Mouse (Mus musculus) kidney, embryonic 16.5 days (tissue): ENCODE measurements around the gene Shbg. TPM values are rescaled to one million over a fixed set of nuclear protein-coding genes. Genes with fewer than 3 reads are reported as not detected.
A peak's percentile ranks its signal among the peaks of the same experiment; 100 is the strongest.

Source experiments
- ATAC-seq: fragments of 200-750 bp; cut with Nextera tagmentation; 2 replicates; pipeline ENCODE4 v1.8.0; 2017; ENCODE audit warnings: moderate TSS enrichment; ENCODE audit not compliant: low FRiP score, low TSS enrichment
- H3K27ac ChIP-seq: fragments of 300-500 bp; sonication (generic); 2 replicates; pipeline ENCODE4 v1.5.1; 2014; ENCODE audit warnings: low read length
- H3K27me3 ChIP-seq: fragments of 300-500 bp; sonication (generic); 2 replicates; pipeline ENCODE4 v1.6.1; 2014; ENCODE audit warnings: low read length, control low read depth, mixed read lengths; ENCODE audit not compliant: insufficient read depth
- H3K36me3 ChIP-seq: fragments of 300-500 bp; sonication (generic); 2 replicates; pipeline ENCODE4 v1.6.1; 2014; ENCODE audit warnings: low read length, control low read depth, mixed read lengths; ENCODE audit not compliant: insufficient read depth
- H3K4me1 ChIP-seq: fragments of 300-500 bp; sonication (generic); 2 replicates; pipeline ENCODE4 v1.6.1; 2014; ENCODE audit warnings: low read length, control low read depth, mixed read lengths; ENCODE audit not compliant: insufficient read depth
- H3K4me2 ChIP-seq: fragments of 300-500 bp; sonication (generic); replicated peaks from 2 replicates; pipeline ENCODE4 v1.6.1; 2014; ENCODE audit warnings: low read depth, low read length
- H3K4me3 ChIP-seq: fragments of 300-500 bp; sonication (generic); 2 replicates; pipeline ENCODE4 v1.5.1; 2014; ENCODE audit warnings: mild to moderate bottlenecking, low read length
- H3K9ac ChIP-seq: fragments of 300-500 bp; sonication (generic); replicated peaks from 2 replicates; pipeline ENCODE4 v1.6.1; 2014; ENCODE audit warnings: low read length
- H3K9me3 ChIP-seq: fragments of 300-500 bp; sonication (generic); 2 replicates; pipeline ENCODE4 v1.6.1; 2016; ENCODE audit warnings: low read length, control low read depth
- WGBS: fragments of 180-500 bp; shearing (Covaris S2); extraction: QIAGEN DNeasy Blood & Tissue Kit; methylation state at CpG from one replicate; pipeline ENCODE4 v1.1.7; 2014; 5-methylcytosine and 5-hydroxymethylcytosine counted together
- polyA plus RNA-seq: library from polyadenylated mRNA; unstranded; fragments of >200 nt; fragmentation: Nextera tagmentation; extraction: Ambion mirVana; gene quantifications from 2 replicates; pipeline ENCODE4 v1.2.1, GENCODE M21; 2015

Shbg gene
- 0.17 TPM in 1 of 2 replicates, not detected in the other for polyA plus RNA-seq

GRCm38 (mm10) chr11:69617805-69618204 is at the start of gene Shbg:
Gene Shbg (minus strand): TSS chr11:69617905.
- Histone ChIP-seq H3K4me1 (peaks cover 12% of the 10 kb centered on the region; the same call in 1 of the 2 replicates), H3K4me2 (no peak within 1 kb of the TSS), H3K36me3 (no peaks in the 10 kb centered on the region), H3K4me3 (no peak within 1 kb of the TSS), H3K9ac (no peak within 1 kb of the TSS), H3K9me3 (no peaks in the 10 kb centered on the region), H3K27me3 (no peaks in the 10 kb centered on the region), H3K27ac (no peak within 1 kb of the TSS)
- no peak for ATAC-seq
- WGBS, result 59% methylated on average over 5 of the region's 5 CpGs

GRCm38 (mm10) chr11:69666665-69667005 is 48.9 kb upstream of the Shbg start:
- H3K4me2 ChIP-seq, result no peak overlapping the region
- ATAC-seq, result no peak
- no peaks in the 10 kb centered on the region for H3K27me3 ChIP-seq
- H3K9me3 ChIP-seq, result no peaks in the 10 kb centered on the region
- no peak overlapping the region for H3K27ac ChIP-seq
- H3K9ac ChIP-seq, result no peak overlapping the region
- H3K4me1 ChIP-seq, result peaks cover 26% of the 10 kb centered on the region
- peaks cover 61% of the 10 kb centered on the region for H3K36me3 ChIP-seq
- no peak overlapping the region for H3K4me3 ChIP-seq
- WGBS, result 87% methylated on average over 3 of the region's 3 CpGs

GRCm38 (mm10) chr11:69665961-69666664 is 48.4 kb upstream of the Shbg start, which contains the start of gene Cd68:
Gene Cd68 (minus strand): TSS chr11:69666153.
- WGBS, result 28% methylated on average over 7 of the region's 7 CpGs
- H3K36me3 ChIP-seq, result peaks cover 61% of the 10 kb centered on the region
- H3K9ac ChIP-seq, result no peak within 1 kb of the TSS
- no peak within 1 kb of the TSS for H3K4me2 ChIP-seq
- peaks cover 31% of the 10 kb centered on the region for H3K4me1 ChIP-seq
- H3K4me3 ChIP-seq, result no peak within 1 kb of the TSS
- no peak for ATAC-seq
- no peaks in the 10 kb centered on the region for H3K9me3 ChIP-seq
- H3K27ac ChIP-seq, result 0 out of 2 replicates have a peak within 1 kb of the TSS, but pooled peaks have one; percentile 51
- no peaks in the 10 kb centered on the region for H3K27me3 ChIP-seq

GRCm38 (mm10) chr11:69665457-69665960 is 47.8 kb upstream of the Shbg start:
- Histone ChIP-seq H3K27ac (0 out of 2 replicates have a peak overlapping the region, but pooled peaks have one; percentile 51), H3K9me3 (no peaks in the 10 kb centered on the region), H3K36me3 (peaks cover 56% of the 10 kb centered on the region), H3K4me3 (no peak overlapping the region), H3K27me3 (no peaks in the 10 kb centered on the region), H3K4me2 (no peak overlapping the region), H3K4me1 (peaks cover 31% of the 10 kb centered on the region), H3K9ac (no peak overlapping the region)
- 76% methylated on average over 9 of the region's 9 CpGs for WGBS
- no peak for ATAC-seq

- H3K27me3 ChIP-seq, result no peaks in the 10 kb centered on the region
- peaks cover 49% of the 10 kb centered on the region for H3K36me3 ChIP-seq
- no peak overlapping the region for H3K4me2 ChIP-seq
- H3K9me3 ChIP-seq, result no peaks in the 10 kb centered on the region
- WGBS, result 91% methylated on average over 7 of the region's 7 CpGs
- H3K4me1 ChIP-seq, result peaks cover 25% of the 10 kb centered on the region
- H3K4me3 ChIP-seq, result no peak overlapping the region
- no peak overlapping the region for H3K27ac ChIP-seq
- no peak overlapping the region for H3K9ac ChIP-seq
- no peak for ATAC-seq
Observed at GRCm38 (mm10) chr11:69664841-69665240, 47.1 kb upstream of the Shbg start.

- no peak for ATAC-seq
- Histone ChIP-seq H3K9ac (no peak overlapping the region), H3K27me3 (no peaks in the 10 kb centered on the region), H3K4me2 (no peak overlapping the region), H3K4me1 (peaks cover 16% of the 10 kb centered on the region), H3K4me3 (no peak overlapping the region), H3K27ac (peak overlapping the region; percentile 93), H3K36me3 (peaks cover 45% of the 10 kb centered on the region), H3K9me3 (no peaks in the 10 kb centered on the region)
- 81% methylated on average over 6 of the region's 6 CpGs for WGBS
Observed at GRCm38 (mm10) chr11:69663795-69664194, 46.1 kb upstream of the Shbg start.

GRCm38 (mm10) chr11:69662967-69663671 is 45.4 kb upstream of the Shbg start:
- WGBS, result 68% methylated on average over 13 of the region's 13 CpGs
- Histone ChIP-seq H3K4me2 (peak overlapping the region; percentile 59), H3K9me3 (no peaks in the 10 kb centered on the region), H3K36me3 (peaks cover 44% of the 10 kb centered on the region), H3K9ac (peak overlapping the region; percentile 74), H3K27me3 (no peaks in the 10 kb centered on the region), H3K4me3 (peak overlapping the region; percentile 70), H3K27ac (peak overlapping the region; percentile 93), H3K4me1 (peaks cover 16% of the 10 kb centered on the region)
- 0 out of 2 replicates have a peak, but pooled peaks have one; percentile 7 for ATAC-seq

GRCm38 (mm10) chr11:69662213-69662966 is 44.7 kb upstream of the Shbg start, which contains the start of gene Mpdu1:
Gene Mpdu1 (minus strand): TSS chr11:69662642.
- H3K4me1 ChIP-seq, result peaks cover 16% of the 10 kb centered on the region
- H3K9me3 ChIP-seq, result no peaks in the 10 kb centered on the region
- peak within 1 kb of the TSS; percentile 74 for H3K9ac ChIP-seq
- peak within 1 kb of the TSS; percentile 59 for H3K4me2 ChIP-seq
- no peaks in the 10 kb centered on the region for H3K27me3 ChIP-seq
- peak within 1 kb of the TSS; percentile 93 for H3K27ac ChIP-seq
- H3K36me3 ChIP-seq, result peaks cover 44% of the 10 kb centered on the region
- peak; percentile 96 for ATAC-seq
- under 1% methylated on average over 48 of the region's 48 CpGs for WGBS
- H3K4me3 ChIP-seq, result peak within 1 kb of the TSS; percentile 70

GRCm38 (mm10) chr11:69661221-69661881 is 43.6 kb upstream of the Shbg start:
- H3K36me3 ChIP-seq, result peaks cover 46% of the 10 kb centered on the region
- WGBS, result 70% methylated on average over 3 of the region's 3 CpGs
- H3K4me1 ChIP-seq, result peaks cover 16% of the 10 kb centered on the region
- peak overlapping the region; percentile 93 for H3K27ac ChIP-seq
- no peaks in the 10 kb centered on the region for H3K27me3 ChIP-seq
- peak overlapping the region; percentile 74 for H3K9ac ChIP-seq
- no peaks in the 10 kb centered on the region for H3K9me3 ChIP-seq
- peak overlapping the region; percentile 70 for H3K4me3 ChIP-seq
- peak overlapping the region; percentile 59 for H3K4me2 ChIP-seq
- no peak for ATAC-seq
